Mouse (Mus musculus) liver, embryonic 12.5 days (tissue): ENCODE data around the gene Kcnd3. TPM values are rescaled to one million over a fixed set of nuclear protein-coding genes. Genes with fewer than 3 reads are reported as not detected.

Experiments
- ATAC-seq: fragments of 200-750 bp; cut with Nextera tagmentation; 2 replicates; pipeline ENCODE4 v1.8.0; 2017; ENCODE audit warnings: moderate number of reproducible peaks, mild to moderate bottlenecking, moderate library complexity
- H3K27ac ChIP-seq: fragments of 300-500 bp; sonication (generic); 2 replicates; pipeline ENCODE4 v1.5.1; 2016; ENCODE audit warnings: mild to moderate bottlenecking
- H3K27me3 ChIP-seq: fragments of 300-500 bp; sonication (generic); replicated peaks from 2 replicates; pipeline ENCODE4 v1.6.1; 2016; ENCODE audit warnings: mild to moderate bottlenecking, moderate library complexity
- H3K36me3 ChIP-seq: fragments of 300-500 bp; sonication (generic); 2 replicates; pipeline ENCODE4 v1.6.1; 2016; ENCODE audit warnings: mild to moderate bottlenecking, moderate library complexity
- H3K4me1 ChIP-seq: fragments of 300-500 bp; sonication (generic); 2 replicates; pipeline ENCODE4 v1.6.1; 2016
- H3K4me2 ChIP-seq: fragments of 300-500 bp; sonication (generic); 2 replicates; pipeline ENCODE4 v1.6.1; 2016; ENCODE audit warnings: mild to moderate bottlenecking, moderate library complexity
- H3K4me3 ChIP-seq: fragments of 300-500 bp; sonication (generic); 2 replicates; pipeline ENCODE4 v1.5.1; 2016; ENCODE audit warnings: mild to moderate bottlenecking, moderate library complexity
- H3K9ac ChIP-seq: fragments of 300-500 bp; sonication (generic); 2 replicates; pipeline ENCODE4 v1.6.1; 2016; ENCODE audit warnings: mild to moderate bottlenecking, moderate library complexity
- H3K9me3 ChIP-seq: fragments of 300-500 bp; sonication (generic); replicated peaks from 2 replicates; pipeline ENCODE4 v1.6.1; 2016; ENCODE audit warnings: mild to moderate bottlenecking, moderate library complexity
- WGBS: fragments of 180-500 bp; shearing (Covaris S2); methylation state at CpG from one replicate; pipeline ENCODE4 v1.1.7; 2016; ENCODE audit not compliant: insufficient replicate concordance; 5-methylcytosine and 5-hydroxymethylcytosine counted together
- polyA plus RNA-seq: library from polyadenylated mRNA; unstranded; fragments of >200 nt; fragmentation: Nextera tagmentation; extraction: Ambion mirVana; gene quantifications from 2 replicates; pipeline ENCODE4 v1.2.1, GENCODE M21; 2016

The Kcnd3 gene
- polyA plus RNA-seq, 1 experiment from 2014 or later, result 0.26 TPM

- Histone ChIP-seq H3K9me3 (no peaks in the 10 kb centered on the region), H3K27me3 (no peaks in the 10 kb centered on the region), H3K4me3 (no peak overlapping the region), H3K9ac (no peak overlapping the region), H3K36me3 (peaks cover 44% of the 10 kb centered on the region), H3K27ac (no peak overlapping the region), H3K4me1 (no peaks in the 10 kb centered on the region), H3K4me2 (no peak overlapping the region)
- ATAC-seq, result no peak
- 30% methylated on average over 2 of the region's 2 CpGs for WGBS
These were observed 223.8 kb downstream of the Kcnd3 start for GRCm38 (mm10) chr3:105675932-105676331.

DNA sequence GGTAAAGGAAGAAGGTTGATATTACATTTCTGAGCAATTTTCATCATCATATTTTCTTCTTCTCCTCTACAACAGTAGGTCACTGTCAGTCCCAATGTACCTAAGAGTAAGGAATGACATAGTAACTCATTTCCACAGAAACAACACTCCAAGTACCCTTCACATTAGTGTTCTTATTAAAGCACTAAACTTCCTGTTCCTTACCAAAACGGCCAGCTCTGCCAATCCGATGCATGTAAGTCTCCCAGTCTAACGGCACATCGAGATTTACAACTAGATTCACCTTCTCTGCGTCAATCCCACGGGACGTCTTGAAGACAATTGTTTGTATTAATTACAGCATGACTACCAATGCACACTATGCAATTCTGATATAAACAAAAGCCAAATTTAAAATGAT is 228.2 kb downstream of the Kcnd3 start:
- Histone ChIP-seq H3K4me2 (no peak overlapping the region), H3K9me3 (no peaks in the 10 kb centered on the region), H3K27ac (no peak overlapping the region), H3K4me1 (0 out of 2 replicates have a peak, but pooled peaks cover 2% of the 10 kb centered on the region), H3K9ac (no peak overlapping the region), H3K36me3 (peaks cover 82% of the 10 kb centered on the region), H3K4me3 (no peak overlapping the region), H3K27me3 (no peaks in the 10 kb centered on the region)
- WGBS, result 88% methylated on average over 7 of the region's 7 CpGs
- ATAC-seq, result no peak

- Histone ChIP-seq H3K27ac (peak overlapping the region; percentile 89), H3K4me3 (peak overlapping the region; percentile 100), H3K9me3 (no peaks in the 10 kb centered on the region), H3K27me3 (peaks cover 6% of the 10 kb centered on the region; the same call in 1 of the 2 replicates), H3K4me1 (peaks cover 26% of the 10 kb centered on the region), H3K36me3 (peaks cover 33% of the 10 kb centered on the region), H3K4me2 (peak overlapping the region; percentile 78), H3K9ac (peak overlapping the region; percentile 98)
- 5% methylated on average over 60 of the region's 60 CpGs for WGBS
- peak; percentile 55 for ATAC-seq
These were observed 234.5 kb downstream of the Kcnd3 start for GRCm38 (mm10) chr3:105686394-105687323.

DNA sequence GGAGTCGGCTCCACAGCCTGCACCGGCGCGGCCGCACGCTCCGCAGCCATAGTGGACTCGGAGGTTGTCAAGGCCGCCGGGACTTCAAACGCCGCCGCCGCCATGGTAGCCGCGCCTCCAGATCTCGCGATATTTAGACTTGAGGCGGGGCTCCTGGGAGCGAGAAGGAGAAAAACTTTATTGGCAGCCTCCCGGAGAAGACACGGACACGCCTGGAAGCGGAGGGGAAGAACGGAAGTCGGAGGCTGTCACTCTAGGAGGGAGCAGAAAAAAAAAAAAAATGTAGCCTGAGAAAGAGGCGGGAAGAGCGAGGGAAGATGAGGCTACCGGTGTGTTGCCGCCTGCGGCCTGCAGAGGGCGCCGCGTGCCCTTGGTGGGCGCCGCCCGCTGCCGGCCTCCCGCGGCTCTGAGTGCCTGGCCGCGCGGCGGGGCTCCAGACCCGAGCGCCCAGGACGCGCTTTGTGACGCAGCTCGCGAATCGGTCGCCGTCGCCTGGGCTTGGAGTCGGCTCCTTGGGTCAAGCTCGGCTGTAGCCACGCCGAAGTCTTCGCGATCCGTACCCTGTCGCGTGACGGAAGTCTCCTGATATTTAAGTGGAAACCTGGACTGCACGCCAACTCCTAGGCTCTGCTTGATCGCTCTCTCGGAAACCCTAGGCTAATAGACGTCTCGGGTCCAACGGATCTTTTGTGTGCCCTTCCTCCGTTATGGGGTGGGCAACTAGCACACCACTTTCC is 235.4 kb downstream of the Kcnd3 start, which contains the start of gene Ddx20:
TSS of gene Ddx20 (minus strand) at position 251 of the 737 bp plus-strand sequence.
- Histone ChIP-seq H3K27me3 (peaks cover 13% of the 10 kb centered on the region), H3K9me3 (no peaks in the 10 kb centered on the region), H3K4me1 (peaks cover 26% of the 10 kb centered on the region), H3K9ac (peak within 1 kb of the TSS; percentile 98), H3K4me2 (peak within 1 kb of the TSS; percentile 78), H3K27ac (peak within 1 kb of the TSS; percentile 89), H3K4me3 (peak within 1 kb of the TSS; percentile 100), H3K36me3 (peaks cover 26% of the 10 kb centered on the region)
- peak; percentile 92 for ATAC-seq
- under 1% methylated on average over 68 of the region's 72 CpGs for WGBS

- peaks cover 16% of the 10 kb centered on the region for H3K36me3 ChIP-seq
- no peak overlapping the region for H3K27ac ChIP-seq
- no peaks in the 10 kb centered on the region for H3K9me3 ChIP-seq
- H3K4me2 ChIP-seq, result peak overlapping the region; percentile 78
- 35% methylated on average over 2 of the region's 2 CpGs for WGBS
- no peak for ATAC-seq
- H3K9ac ChIP-seq, result no peak overlapping the region
- peaks cover 24% of the 10 kb centered on the region for H3K27me3 ChIP-seq
- peaks cover 26% of the 10 kb centered on the region for H3K4me1 ChIP-seq
- no peak overlapping the region for H3K4me3 ChIP-seq
These were observed 236.4 kb downstream of the Kcnd3 start for GRCm38 (mm10) chr3:105688536-105688935.

DNA sequence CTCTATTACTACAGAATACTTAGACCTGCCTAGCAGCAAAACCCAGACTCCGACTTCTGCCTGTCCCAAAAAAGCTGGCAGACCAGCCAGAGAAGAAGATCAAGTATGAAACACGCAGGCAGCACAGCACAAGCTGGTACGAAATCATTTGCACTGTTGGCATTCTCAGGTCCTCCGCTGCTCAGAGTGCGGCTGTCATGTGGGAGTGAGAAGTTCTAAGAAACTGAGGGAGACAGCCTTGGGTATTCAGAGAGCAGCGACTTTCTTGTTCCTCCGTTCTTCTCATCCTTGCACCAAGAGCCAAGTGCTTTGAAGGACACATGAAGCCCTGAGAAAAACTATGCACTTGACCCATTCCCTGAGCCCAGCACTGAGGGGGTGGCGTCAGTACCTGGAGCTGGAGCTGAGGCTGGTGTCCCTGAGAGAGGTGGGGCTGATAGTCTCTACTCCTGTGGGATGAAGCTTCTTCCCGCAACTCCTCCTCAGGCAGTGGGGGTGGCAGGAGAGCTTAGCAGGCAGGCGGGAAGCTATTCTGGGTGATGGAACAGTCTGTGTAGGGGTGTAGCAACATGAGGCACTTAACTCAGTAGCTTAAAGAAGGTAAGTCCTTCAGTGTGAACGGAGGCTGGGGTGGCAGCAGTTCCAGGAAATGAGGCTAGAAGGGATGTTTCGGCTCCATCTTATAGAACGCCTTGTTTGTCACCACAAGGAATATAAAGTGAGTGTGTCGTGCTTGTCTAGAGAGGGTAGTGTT is 241.4 kb downstream of the Kcnd3 start:
- 61% methylated on average over 14 of the region's 14 CpGs for WGBS
- no peak for ATAC-seq
- peaks cover 65% of the 10 kb centered on the region for H3K27me3 ChIP-seq

GRCm38 (mm10) chr3:105695476-105696386 is 243.6 kb downstream of the Kcnd3 start:
- Histone ChIP-seq H3K4me2 (no peak overlapping the region), H3K9ac (no peak overlapping the region), H3K4me1 (peaks cover 47% of the 10 kb centered on the region), H3K4me3 (no peak overlapping the region), H3K27ac (no peak overlapping the region), H3K9me3 (no peaks in the 10 kb centered on the region), H3K27me3 (peaks cover 65% of the 10 kb centered on the region), H3K36me3 (no peaks in the 10 kb centered on the region)
- WGBS, result 40% methylated on average over 20 of the region's 20 CpGs
- ATAC-seq, result no peak

More for the DNA sequence above, 241.4 kb downstream of the Kcnd3 start:
- H3K4me1 ChIP-seq, result peaks cover 32% of the 10 kb centered on the region
- no peak overlapping the region for H3K4me3 ChIP-seq
- H3K9me3 ChIP-seq, result no peaks in the 10 kb centered on the region
- H3K4me2 ChIP-seq, result no peak overlapping the region
- H3K27ac ChIP-seq, result no peak overlapping the region
- no peak overlapping the region for H3K9ac ChIP-seq
- no peaks in the 10 kb centered on the region for H3K36me3 ChIP-seq

- Histone ChIP-seq H3K36me3 (no peaks in the 10 kb centered on the region), H3K4me3 (no peak overlapping the region), H3K4me1 (peaks cover 55% of the 10 kb centered on the region), H3K4me2 (no peak overlapping the region), H3K27ac (no peak overlapping the region), H3K27me3 (peaks cover 59% of the 10 kb centered on the region), H3K9me3 (no peaks in the 10 kb centered on the region), H3K9ac (no peak overlapping the region)
- 73% methylated on average over 17 of the region's 17 CpGs for WGBS
- no peak for ATAC-seq
These were observed 244.4 kb downstream of the Kcnd3 start for GRCm38 (mm10) chr3:105696387-105697147.

DNA sequence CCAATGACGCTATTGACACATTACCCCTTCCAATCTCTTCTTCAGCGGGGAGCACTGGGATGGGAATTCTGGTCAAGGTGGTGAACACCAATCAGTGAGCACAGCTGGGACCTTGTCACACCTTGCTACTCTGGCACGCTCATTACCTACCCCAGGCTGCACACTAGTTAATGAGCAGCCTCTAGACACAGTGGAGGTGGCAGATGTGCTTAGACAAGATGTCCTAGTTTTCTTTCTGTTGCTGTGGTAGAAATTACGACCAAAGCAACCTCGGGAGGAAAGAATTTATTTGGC is 245.0 kb downstream of the Kcnd3 start:
- Histone ChIP-seq H3K27me3 (peaks cover 55% of the 10 kb centered on the region), H3K36me3 (no peaks in the 10 kb centered on the region), H3K9ac (no peak overlapping the region), H3K4me3 (no peak overlapping the region), H3K27ac (no peak overlapping the region), H3K9me3 (no peaks in the 10 kb centered on the region), H3K4me2 (no peak overlapping the region), H3K4me1 (peaks cover 61% of the 10 kb centered on the region)
- ATAC-seq, result no peak
- 64% methylated on average over 5 of the region's 5 CpGs for WGBS

DNA sequence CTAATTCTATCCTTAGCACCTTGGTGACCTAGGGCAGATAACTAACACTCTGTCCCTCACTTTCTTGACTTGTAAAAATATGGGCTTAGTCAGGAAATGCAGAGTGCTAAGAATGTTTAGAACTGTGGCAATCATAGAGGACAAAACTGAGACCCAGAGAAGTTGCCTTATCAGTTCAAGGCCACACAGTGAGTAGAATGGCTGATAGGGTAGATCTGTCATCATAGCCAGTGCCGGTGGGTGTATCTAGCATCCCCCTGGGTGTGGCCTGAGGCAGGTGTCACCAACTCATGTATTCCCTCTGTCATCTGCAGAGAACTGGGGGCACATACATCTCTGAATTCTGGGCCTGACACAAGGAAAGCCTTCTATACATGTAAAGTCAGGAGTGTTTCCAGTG is 246.2 kb downstream of the Kcnd3 start:
- 0 out of 2 replicates have a peak overlapping the region, but pooled peaks have one; percentile 7 for H3K9ac ChIP-seq

More for the DNA sequence above, 246.2 kb downstream of the Kcnd3 start:
- WGBS, result 17% methylated on average over 1 of the region's 1 CpGs
- ATAC-seq, result peak; percentile 69
- Histone ChIP-seq H3K4me3 (no peak overlapping the region), H3K36me3 (no peaks in the 10 kb centered on the region), H3K4me1 (peaks cover 73% of the 10 kb centered on the region), H3K4me2 (peak overlapping the region; percentile 43), H3K27ac (peak overlapping the region; percentile 88), H3K27me3 (peaks cover 43% of the 10 kb centered on the region), H3K9me3 (no peaks in the 10 kb centered on the region)
